Mouse (Mus musculus) heart, embryonic 15.5 days (tissue): ENCODE measurements around the gene 6820408C15Rik. TPM values are rescaled to one million over a fixed set of nuclear protein-coding genes. Genes with fewer than 3 reads are reported as not detected.

Source experiments
- ATAC-seq: fragments of 200-750 bp; cut with Nextera tagmentation; replicated peaks from 2 replicates; pipeline ENCODE4 v1.8.0; 2017; ENCODE audit warnings: low read depth, moderate TSS enrichment; ENCODE audit not compliant: insufficient number of reproducible peaks, insufficient read depth, low FRiP score
- H3K27ac ChIP-seq: fragments of 300-500 bp; sonication (generic); 2 replicates; pipeline ENCODE4 v1.5.1; 2015; ENCODE audit warnings: mild to moderate bottlenecking, inconsistent platforms
- H3K27me3 ChIP-seq: fragments of 300-500 bp; sonication (generic); 2 replicates; pipeline ENCODE4 v1.6.1; 2015; ENCODE audit warnings: inconsistent platforms
- H3K36me3 ChIP-seq: fragments of 300-500 bp; sonication (generic); 2 replicates; pipeline ENCODE4 v1.6.1; 2015; ENCODE audit warnings: mild to moderate bottlenecking, inconsistent platforms
- H3K4me1 ChIP-seq: fragments of 300-500 bp; sonication (generic); replicated peaks from 2 replicates; pipeline ENCODE4 v1.6.1; 2015; ENCODE audit warnings: inconsistent platforms
- H3K4me2 ChIP-seq: fragments of 300-500 bp; sonication (generic); 2 replicates; pipeline ENCODE4 v1.6.1; 2015; ENCODE audit warnings: inconsistent platforms, mild to moderate bottlenecking, moderate library complexity
- H3K4me3 ChIP-seq: fragments of 300-500 bp; sonication (generic); 2 replicates; pipeline ENCODE4 v1.5.1; 2015; ENCODE audit warnings: mild to moderate bottlenecking, inconsistent platforms
- H3K9ac ChIP-seq: fragments of 300-500 bp; sonication (generic); 2 replicates; pipeline ENCODE4 v1.6.1; 2015; ENCODE audit warnings: mild to moderate bottlenecking, inconsistent platforms
- H3K9me3 ChIP-seq: fragments of 300-500 bp; sonication (generic); replicated peaks from 2 replicates; pipeline ENCODE4 v1.6.1; 2016; ENCODE audit warnings: inconsistent platforms
- WGBS: fragments of 180-500 bp; shearing (Covaris S2); methylation state at CpG from one replicate; pipeline ENCODE4 v1.1.7; 2015; ENCODE audit warnings: mixed read lengths; 5-methylcytosine and 5-hydroxymethylcytosine counted together
- polyA plus RNA-seq: library from polyadenylated mRNA; unstranded; fragments of >200 nt; fragmentation: Nextera tagmentation; extraction: Ambion mirVana; gene quantifications from 2 replicates; pipeline ENCODE4 v1.2.1, GENCODE M21; 2015

The 6820408C15Rik gene
- polyA plus RNA-seq, 1 experiment from 2014 or later = 2.4 TPM

GRCm38 (mm10) chr2:152480881-152481280 lies 65.5 kb downstream of the 6820408C15Rik start:
- Histone ChIP-seq H3K9ac (no peak overlapping the region), H3K4me3 (no peak overlapping the region), H3K36me3 (no peaks in the 10 kb centered on the region), H3K4me2 (no peak overlapping the region), H3K9me3 (no peaks in the 10 kb centered on the region), H3K27me3 (no peaks in the 10 kb centered on the region), H3K4me1 (no peaks in the 10 kb centered on the region), H3K27ac (no peak overlapping the region)
- 69% methylated on average over 3 of the region's 3 CpGs for WGBS
- no peak for ATAC-seq

- no peak overlapping the region for H3K4me2 ChIP-seq
- ATAC-seq = no peak
- no peaks in the 10 kb centered on the region for H3K4me1 ChIP-seq
- H3K4me3 ChIP-seq = no peak overlapping the region
- no peaks in the 10 kb centered on the region for H3K9me3 ChIP-seq
- no peak overlapping the region for H3K27ac ChIP-seq
- H3K36me3 ChIP-seq = no peaks in the 10 kb centered on the region
- H3K27me3 ChIP-seq = no peaks in the 10 kb centered on the region
- H3K9ac ChIP-seq = no peak overlapping the region
- WGBS = 83% methylated on average over 7 of the region's 7 CpGs
These were observed 66.3 kb downstream of the 6820408C15Rik start for GRCm38 (mm10) chr2:152481726-152482125.

GRCm38 (mm10) chr2:152487024-152487423 lies 71.6 kb downstream of the 6820408C15Rik start:
- Histone ChIP-seq H3K4me3 (no peak overlapping the region), H3K4me1 (no peaks in the 10 kb centered on the region), H3K9ac (no peak overlapping the region), H3K36me3 (no peaks in the 10 kb centered on the region), H3K4me2 (no peak overlapping the region), H3K27me3 (no peaks in the 10 kb centered on the region), H3K27ac (no peak overlapping the region), H3K9me3 (no peaks in the 10 kb centered on the region)
- 66% methylated on average over 2 of the region's 2 CpGs for WGBS
- ATAC-seq = no peak

- H3K9ac ChIP-seq = no peak within 1 kb of the TSS
These were observed 74.7 kb downstream of the 6820408C15Rik start, which contains the start of gene Defb22 for GRCm38 (mm10) chr2:152490038-152490437. TSS of gene Defb22 (minus strand) at chr2:152490138.

GRCm38 (mm10) chr2:152493151-152493550 lies 77.8 kb downstream of the 6820408C15Rik start:
- no peak overlapping the region for H3K4me3 ChIP-seq
- no peaks in the 10 kb centered on the region for H3K9me3 ChIP-seq
- no peak overlapping the region for H3K27ac ChIP-seq
- no peak for ATAC-seq
- no peak overlapping the region for H3K4me2 ChIP-seq
- H3K36me3 ChIP-seq = no peaks in the 10 kb centered on the region
- no peak overlapping the region for H3K9ac ChIP-seq
- no peaks in the 10 kb centered on the region for H3K27me3 ChIP-seq
- WGBS = 70% methylated on average over 6 of the region's 6 CpGs
- H3K4me1 ChIP-seq = no peaks in the 10 kb centered on the region

More at GRCm38 (mm10) chr2:152490038-152490437, 74.7 kb downstream of the 6820408C15Rik start, which contains the start of gene Defb22:
- Histone ChIP-seq H3K27ac (no peak within 1 kb of the TSS), H3K9me3 (no peaks in the 10 kb centered on the region), H3K4me3 (no peak within 1 kb of the TSS), H3K27me3 (no peaks in the 10 kb centered on the region), H3K36me3 (no peaks in the 10 kb centered on the region), H3K4me2 (no peak within 1 kb of the TSS), H3K4me1 (no peaks in the 10 kb centered on the region)
- no peak for ATAC-seq

Other genes with a start within 250 kb of the 6820408C15Rik start
- gene Csnk2a1, start 188.7 kb upstream of the 6820408C15Rik start, polyA plus RNA-seq = 57.9 and 74.6 TPM in 2 replicates
- gene Tbc1d20, start 121.8 kb upstream of the 6820408C15Rik start, polyA plus RNA-seq = 28.8 and 35.4 TPM in 2 replicates
- gene Rbck1, start 82.9 kb upstream of the 6820408C15Rik start, polyA plus RNA-seq = 54.3 and 79.1 TPM in 2 replicates
- gene Trib3, start 71.6 kb upstream of the 6820408C15Rik start, polyA plus RNA-seq = 2.9 and 3.1 TPM in 2 replicates
- gene Nrsn2, start 38.9 kb upstream of the 6820408C15Rik start, polyA plus RNA-seq = 1.6 and 2.1 TPM in 2 replicates
- gene Sox12, start 17.5 kb upstream of the 6820408C15Rik start, polyA plus RNA-seq = 6.5 and 7.0 TPM in 2 replicates
- 30.8 and 31.7 TPM in 2 replicates for gene Zcchc3, start 560 bp upstream of the 6820408C15Rik start, polyA plus RNA-seq
- gene Defb23, start 49.0 kb downstream of the 6820408C15Rik start, polyA plus RNA-seq = not detected in 2 replicates
- gene Defb20, start 61.5 kb downstream of the 6820408C15Rik start, polyA plus RNA-seq = not detected in 2 replicates
- not detected in 2 replicates for gene Defb22, start 74.6 kb downstream of the 6820408C15Rik start, polyA plus RNA-seq
- not detected in 2 replicates for gene Defb26, start 96.1 kb downstream of the 6820408C15Rik start, polyA plus RNA-seq
- not detected in 2 replicates for gene Defb28, start 102.7 kb downstream of the 6820408C15Rik start, polyA plus RNA-seq
- gene Defb29, start 124.5 kb downstream of the 6820408C15Rik start, polyA plus RNA-seq = not detected in 2 replicates
- not detected in 2 replicates for gene Gm17416, start 153.8 kb downstream of the 6820408C15Rik start, polyA plus RNA-seq
- not detected in 2 replicates for gene Defb21, start 157.2 kb downstream of the 6820408C15Rik start, polyA plus RNA-seq
- gene Defb19, start 164.7 kb downstream of the 6820408C15Rik start, polyA plus RNA-seq = 0.57 and 0.88 TPM in 2 replicates
- not detected in 2 replicates for gene Defb45, start 183.8 kb downstream of the 6820408C15Rik start, polyA plus RNA-seq
- not detected in 2 replicates for gene Defb36, start 188.7 kb downstream of the 6820408C15Rik start, polyA plus RNA-seq
- 0.77 and 0.86 TPM in 2 replicates for gene Defb25, start 207.5 kb downstream of the 6820408C15Rik start, polyA plus RNA-seq
- gene Rem1, start 211.4 kb downstream of the 6820408C15Rik start, polyA plus RNA-seq = 12.1 and 12.7 TPM in 2 replicates